Mouse (Mus musculus): ENCODE measurements around the gene Prrg2.

DNA sequence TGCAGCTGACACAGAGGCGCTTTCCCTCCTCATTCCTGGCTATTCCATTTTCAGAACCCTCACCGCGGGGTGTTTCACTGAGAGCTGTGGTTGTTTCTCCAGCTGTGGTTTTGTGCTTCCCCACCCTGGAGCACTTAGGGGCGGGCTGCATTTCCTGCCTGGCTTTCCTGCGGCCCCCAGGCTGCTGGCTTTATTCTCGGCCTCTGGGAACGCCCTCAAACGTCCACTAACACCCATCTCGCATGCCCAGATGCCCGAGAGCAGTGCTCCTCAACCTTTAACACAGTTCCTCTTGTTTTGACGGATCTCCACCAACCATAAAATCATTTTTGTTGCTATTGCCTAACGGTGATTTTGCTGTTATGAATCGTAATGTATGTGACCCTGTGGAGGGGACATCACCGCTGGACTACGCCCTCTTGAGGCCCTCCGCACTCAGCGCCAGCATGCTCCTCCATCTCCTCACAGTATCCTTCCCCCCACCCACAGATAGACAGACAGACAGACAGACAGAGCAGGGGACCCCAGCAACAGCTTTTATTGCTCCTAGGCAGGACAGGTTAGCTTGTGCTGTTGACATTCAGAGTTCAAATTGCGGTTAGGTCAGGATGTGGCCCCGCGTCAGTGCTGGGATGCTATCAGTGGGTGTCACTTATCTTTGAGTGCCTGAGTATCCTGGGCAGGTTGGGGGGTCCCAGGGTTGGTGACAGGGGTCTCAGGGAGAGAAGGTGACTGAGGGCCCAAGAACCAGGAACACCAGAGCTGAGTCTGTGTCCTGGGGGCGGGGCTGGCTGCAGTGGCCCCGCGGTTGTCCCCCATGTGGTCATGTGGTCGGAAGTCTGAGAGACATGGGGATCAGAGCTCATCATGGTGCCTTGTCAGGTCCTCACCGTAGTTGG is 20.2 kb upstream of the Prrg2 start:
- no peak for TF ChIP-seq GATA1 (IDR thresholded peaks at IDR 0.05; ENCODE audit: low read length)
- no peak for TF ChIP-seq TAL1 (IDR thresholded peaks at IDR 0.05; ENCODE audit: low read length)
